Mouse (Mus musculus) yolk sac, embryonic 10.5 days (tissue): Measurements from ENCODE around the gene Mpp3.

ENCODE experiments used
- DNase-seq: peaks from one replicate; pipeline ENCODE4 v3.0.0-alpha.2; 2017; ENCODE audit warnings: low spot score

Mpp3 gene

GRCm38 (mm10) chr11:102039487-102040137, 11.4 kb upstream of the Mpp3 start:
- DNase-seq: no peak

DNA sequence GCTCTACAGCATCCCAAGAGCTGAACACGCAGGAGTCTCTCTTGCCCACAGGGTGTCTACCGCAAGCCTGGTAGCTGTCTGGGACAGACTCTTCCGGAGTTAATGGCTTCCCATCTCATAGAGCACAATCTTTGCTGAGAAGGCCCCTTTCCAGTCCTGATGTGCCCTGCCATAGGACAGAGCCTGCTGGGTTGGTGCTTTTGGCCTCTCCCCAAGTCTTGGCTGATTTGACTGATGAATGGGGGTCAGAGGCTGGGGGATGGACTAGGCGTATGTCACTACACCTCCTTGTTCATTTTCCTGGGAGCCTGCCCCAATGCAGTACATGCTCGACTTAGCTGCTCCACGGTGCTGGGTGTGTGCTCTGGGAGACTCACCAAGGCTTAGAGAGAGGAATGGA, 9.5 kb upstream of the Mpp3 start:
- no peak for DNase-seq

DNA sequence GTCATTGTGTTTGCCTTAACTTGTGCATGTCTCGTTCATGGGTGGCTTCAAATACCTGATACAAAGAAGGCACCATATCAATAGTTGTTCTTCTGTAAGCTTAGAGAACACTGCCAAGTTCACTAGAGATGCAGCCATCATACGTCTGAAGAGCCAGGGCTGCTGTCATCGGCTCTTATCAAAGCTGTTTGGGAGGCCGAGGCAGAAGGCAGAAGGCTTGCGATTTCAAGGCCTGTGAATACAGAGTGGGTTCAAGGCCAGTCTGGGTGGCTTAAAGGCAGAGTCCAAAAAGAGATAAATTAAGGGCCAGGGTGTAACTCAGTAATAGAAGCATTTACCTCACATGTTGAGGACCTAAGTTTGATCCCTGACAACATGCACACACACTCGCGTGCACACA, 8.1 kb upstream of the Mpp3 start:
- no peak for DNase-seq

- no peak for DNase-seq
These were observed 7.2 kb upstream of the Mpp3 start for GRCm38 (mm10) chr11:102035456-102035960.

DNA sequence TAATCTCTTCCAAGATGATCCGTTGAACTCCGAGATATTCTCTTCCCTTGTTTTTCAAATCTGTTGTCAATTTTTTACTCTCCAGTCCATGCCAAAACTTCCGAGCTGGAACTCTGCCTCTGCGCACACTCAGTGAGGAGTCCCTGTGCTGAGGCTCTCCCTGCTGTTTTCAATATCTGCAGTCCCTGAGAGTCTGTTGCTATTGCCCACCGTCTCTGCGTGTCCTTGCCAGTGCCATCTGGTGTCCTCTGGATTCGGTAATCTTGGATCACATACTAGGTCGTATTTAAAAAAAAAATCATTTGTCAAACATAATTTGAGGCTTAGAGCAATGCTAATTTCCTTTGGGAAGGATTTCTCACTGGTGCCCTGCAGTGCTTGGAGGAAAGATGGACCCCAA, 6.6 kb upstream of the Mpp3 start:
- no peak for DNase-seq

DNA sequence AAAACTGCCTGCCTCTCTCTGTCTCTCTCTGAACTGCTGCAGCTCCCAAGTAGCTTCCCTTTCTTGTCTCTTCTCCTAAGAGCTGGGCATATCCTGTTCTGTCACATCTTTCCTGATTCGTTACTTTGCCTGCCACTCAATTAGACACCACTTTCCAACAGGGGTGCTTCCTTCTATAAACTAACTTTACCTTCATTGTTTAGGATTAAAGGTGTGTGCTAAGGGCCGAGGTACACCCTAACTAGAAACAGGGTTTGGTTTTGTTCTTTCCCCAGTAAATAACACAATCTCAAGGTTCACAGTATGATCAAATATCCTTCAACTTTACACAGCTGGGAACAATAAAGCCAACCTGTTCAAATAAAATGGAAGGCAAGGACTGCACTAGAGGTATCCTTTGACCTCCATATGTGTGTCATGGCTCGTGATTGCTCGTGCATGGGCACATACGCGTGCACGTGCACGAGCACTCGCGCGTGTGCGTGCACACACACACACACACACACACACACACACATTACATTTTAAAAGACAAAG, 4.9 kb upstream of the Mpp3 start:
- DNase-seq: no peak

DNA sequence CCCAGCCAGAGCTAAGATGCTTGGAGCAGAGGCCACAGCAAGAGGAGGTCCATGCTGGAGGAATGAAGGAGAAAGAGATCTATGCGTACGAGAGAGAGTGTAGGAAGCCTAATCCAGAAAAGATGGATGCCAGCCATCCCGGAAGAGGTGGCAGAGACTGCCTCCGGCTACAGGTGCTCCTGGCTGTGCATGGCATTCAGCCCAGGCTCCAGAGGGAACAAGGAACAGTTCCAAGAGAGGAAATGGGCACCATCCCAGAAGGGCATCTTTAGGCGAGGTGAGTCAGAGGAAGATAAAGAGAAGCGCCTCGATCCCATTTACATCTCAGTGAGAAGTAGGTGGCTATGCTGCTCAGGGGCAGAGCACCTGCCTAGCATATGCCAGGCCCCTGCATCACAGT, 2.9 kb upstream of the Mpp3 start:
- DNase-seq: no peak

- DNase-seq: no peak
These were observed 1.7 kb upstream of the Mpp3 start for GRCm38 (mm10) chr11:102029966-102030365.

GRCm38 (mm10) chr11:102029304-102029703, 1.0 kb upstream of the Mpp3 start:
- no peak for DNase-seq

- DNase-seq: no peak
These were observed 772 bp downstream of the Mpp3 start for GRCm38 (mm10) chr11:102027361-102028017.

DNA sequence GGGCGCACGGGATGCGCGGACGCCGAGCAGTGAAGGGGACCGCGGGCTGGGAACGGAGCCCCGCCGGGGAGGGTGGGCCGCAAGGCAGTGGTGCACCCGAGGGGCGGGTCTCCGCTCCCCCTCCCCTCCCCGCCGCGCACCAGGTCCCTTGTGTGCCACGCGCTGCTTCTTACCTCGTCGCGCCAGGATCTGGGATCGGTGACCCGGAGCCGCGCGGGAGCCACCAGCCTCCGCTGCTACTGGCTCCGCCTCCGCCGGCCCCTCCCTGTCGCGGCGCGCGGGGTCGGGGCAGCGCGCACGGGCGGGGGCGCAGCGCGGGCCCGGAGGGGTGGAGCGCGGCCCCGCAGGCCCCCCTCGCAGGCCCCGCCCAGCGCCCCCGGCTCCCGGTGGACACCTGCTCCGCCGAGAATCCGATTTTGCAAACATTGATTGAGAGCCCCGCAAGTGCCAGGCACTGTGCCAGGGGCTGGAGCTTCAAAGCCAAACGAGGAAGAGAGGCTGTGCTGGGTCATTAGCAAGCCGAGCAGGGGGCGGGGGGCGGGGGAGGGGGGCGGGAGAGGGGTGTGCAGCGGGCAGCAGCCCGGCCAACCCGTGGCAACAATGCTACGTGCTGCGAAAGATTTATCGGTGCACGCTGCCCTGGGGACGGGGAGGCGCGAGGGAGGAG, 1.4 kb downstream of the Mpp3 start:
- peak; percentile 80 for DNase-seq

GRCm38 (mm10) chr11:102025991-102026660, 2.1 kb downstream of the Mpp3 start:
- no peak for DNase-seq

DNA sequence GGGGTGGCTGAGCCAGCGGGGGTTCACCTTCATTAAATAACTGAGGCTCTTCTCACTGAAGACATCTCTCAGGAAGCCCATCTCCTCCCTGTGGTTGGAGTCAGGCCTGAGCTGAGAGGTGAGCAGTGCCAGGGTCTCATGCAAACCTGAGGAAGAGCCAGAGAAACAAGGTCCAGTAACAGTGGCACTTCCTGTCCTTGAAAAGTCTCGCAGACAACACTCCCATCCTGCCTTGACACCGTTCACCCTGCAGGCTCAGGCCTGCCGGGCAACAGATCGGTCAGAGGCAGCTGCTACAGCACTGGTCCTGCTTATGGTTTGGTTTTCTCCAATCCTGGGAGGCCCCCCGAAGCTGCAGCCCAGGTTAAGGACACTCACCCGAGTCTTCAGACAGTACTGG, 2.9 kb downstream of the Mpp3 start:
- DNase-seq: no peak

DNA sequence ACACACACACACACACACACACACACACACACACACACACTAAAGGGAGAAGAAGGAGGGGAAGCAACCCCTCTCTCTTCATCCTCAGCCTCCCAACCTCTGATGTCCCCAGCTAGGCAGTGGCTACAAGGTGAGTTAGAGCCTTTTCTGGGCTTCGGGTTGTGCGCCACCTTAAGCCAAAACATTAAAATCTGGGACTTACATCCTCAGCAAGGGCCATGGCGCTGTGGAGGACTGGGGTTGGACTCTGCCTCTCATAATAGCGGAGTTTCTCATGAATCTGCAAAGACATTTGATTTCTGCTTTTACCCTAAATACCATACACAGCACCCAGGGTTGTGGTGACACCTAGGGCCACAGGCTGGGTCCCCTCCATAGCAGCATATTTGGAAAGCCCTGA, 3.4 kb downstream of the Mpp3 start:
- DNase-seq: no peak

DNA sequence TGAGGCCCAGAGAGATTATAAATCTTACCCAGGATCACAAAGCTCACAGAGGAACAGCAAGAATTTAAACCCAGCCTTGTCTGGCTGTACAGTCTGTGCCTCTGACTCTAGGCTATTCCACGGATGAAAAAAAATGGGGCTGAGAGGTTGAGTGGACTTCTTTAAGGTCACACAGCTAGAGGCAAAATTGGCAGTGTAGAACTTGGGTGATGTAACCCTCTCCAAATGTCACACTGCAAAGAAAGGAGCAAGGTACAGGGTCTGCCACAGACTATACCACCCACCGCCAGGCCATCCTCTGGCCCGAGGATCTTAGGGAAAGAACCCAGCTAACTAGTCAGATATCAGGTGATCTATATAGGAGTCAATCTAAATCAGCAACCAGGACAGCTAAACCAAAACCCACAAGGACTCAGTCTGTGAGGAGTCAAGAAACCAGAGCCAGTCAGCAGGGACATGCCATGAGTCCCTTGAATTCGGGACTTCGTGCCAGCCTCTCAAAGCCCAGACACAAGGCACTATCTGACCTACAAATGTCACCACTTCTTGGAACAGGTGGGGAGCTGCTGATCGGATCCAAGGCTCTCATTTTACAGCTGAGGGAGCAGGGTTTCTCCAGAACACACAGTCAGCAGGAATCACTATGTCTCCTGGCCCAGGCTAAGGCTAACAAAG, 4.0 kb downstream of the Mpp3 start:
- DNase-seq: no peak

- no peak for DNase-seq
These were observed 4.9 kb downstream of the Mpp3 start for GRCm38 (mm10) chr11:102023406-102023805.

GRCm38 (mm10) chr11:102021196-102021595, 7.1 kb downstream of the Mpp3 start:
- no peak for DNase-seq

- no peak for DNase-seq
These were observed 8.5 kb downstream of the Mpp3 start for GRCm38 (mm10) chr11:102019736-102020135.

DNA sequence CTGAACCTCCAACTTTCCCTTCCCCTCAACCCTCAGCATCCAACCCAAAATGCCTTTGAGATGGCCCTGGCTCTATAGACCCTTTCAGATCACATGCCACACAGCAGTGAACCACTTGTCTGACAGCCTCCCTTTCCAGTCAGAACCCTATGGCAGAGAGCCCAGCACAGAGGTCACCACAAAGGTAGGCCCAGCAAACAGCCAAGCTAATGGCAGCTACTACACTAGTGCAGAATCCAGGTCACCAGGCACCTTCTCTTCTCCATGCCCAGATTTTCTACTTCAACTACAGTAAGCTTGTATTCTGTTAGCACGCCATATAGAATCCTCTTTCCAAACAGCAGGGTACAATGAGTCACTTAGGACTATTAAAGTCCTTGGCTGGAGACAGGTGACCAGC, 12.1 kb downstream of the Mpp3 start:
- DNase-seq: no peak

DNA sequence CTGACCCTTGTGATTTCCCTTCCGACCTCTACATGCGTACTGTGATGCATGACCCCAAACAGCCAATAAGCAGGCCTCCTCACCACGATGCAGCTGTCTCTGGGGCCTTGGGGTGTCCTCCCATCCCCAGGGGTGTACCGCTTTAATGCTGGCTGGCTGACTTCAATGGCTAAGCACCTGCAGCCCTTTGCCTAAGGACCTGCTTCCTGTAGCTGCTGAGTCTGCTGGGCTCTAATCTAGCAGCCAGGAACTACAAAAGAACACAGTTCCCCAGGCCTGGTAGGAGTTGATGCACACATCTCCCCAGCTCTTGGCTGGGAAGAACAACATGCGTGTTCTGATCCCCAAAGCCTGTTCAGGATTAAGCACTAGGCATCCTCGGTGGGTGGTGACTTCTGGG, 12.8 kb downstream of the Mpp3 start:
- no peak for DNase-seq

DNA sequence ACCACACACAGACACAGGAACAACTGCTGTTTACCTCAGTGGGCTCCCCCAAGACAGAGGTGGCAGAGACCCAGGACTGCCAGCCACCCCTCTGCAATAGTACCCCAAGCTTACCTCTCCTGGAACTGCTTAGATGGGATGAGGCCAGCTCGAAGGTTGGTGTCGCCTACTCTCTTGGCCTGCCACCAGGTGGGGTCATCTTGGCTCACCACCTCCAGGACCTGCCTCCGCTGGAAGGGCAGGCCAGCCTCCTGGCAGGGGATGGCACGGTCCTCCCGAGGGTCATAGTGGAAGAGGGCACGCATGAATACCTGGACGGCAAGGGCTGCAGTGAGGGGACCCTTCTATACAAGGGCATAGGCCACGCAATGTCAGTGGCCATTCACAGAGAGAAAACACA, 15.1 kb downstream of the Mpp3 start:
- no peak for DNase-seq

DNA sequence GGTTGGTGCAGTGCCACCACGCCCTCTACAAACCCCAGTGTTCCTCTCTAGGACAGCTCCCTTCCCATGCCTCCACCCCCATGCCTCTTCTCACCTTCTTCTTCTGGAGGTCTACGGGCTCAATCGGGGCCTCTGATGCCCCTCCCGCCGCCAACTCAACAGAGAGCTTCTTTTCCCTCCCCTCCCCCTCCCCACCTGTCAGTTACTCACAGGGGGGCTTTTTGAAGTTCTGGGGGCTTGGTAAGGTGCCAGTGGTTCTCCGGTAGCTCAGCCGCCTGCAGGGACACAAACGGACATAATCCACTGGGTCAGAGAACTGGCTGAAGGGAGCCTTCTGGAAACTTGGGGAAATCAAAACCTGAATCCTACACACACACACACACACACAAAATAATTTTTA, 16.8 kb downstream of the Mpp3 start:
- DNase-seq: no peak
